Mouse (Mus musculus): ENCODE data around the gene En2.

GRCm38 (mm10) chr5:28191201-28192098 lies 26.0 kb downstream of the En2 start:
- TF ChIP-seq POLR2A (IDR thresholded peaks at IDR 0.05; ENCODE audit: control insufficient read depth, extremely low read depth, insufficient read depth, low read length, poor library complexity), result no peak
- TF ChIP-seq CTCF (IDR thresholded peaks at IDR 0.05; ENCODE audit: borderline replicate concordance, control insufficient read depth, extremely low read depth, insufficient read depth, low read length, poor library complexity), result no peak
